Mouse (Mus musculus) left cerebral cortex, adult 11 months (tissue): ENCODE results near the gene Crp.

Experiments used
- DNase-seq: peaks from one replicate; pipeline ENCODE4 v3.0.0; 2022; ENCODE audit warnings: low spot score

Crp gene

GRCm38 (mm10) chr1:172711962-172712361, 14.1 kb downstream of the Crp start:
- no peak for DNase-seq

GRCm38 (mm10) chr1:172751241-172751640, 53.4 kb downstream of the Crp start:
- DNase-seq = peak; percentile 7

- DNase-seq = no peak
Observed at GRCm38 (mm10) chr1:172755151-172755550, 57.3 kb downstream of the Crp start.

GRCm38 (mm10) chr1:172759525-172759924, 61.7 kb downstream of the Crp start:
- DNase-seq = peak; percentile 7

- no peak for DNase-seq
Observed at GRCm38 (mm10) chr1:172779195-172779594, 81.3 kb downstream of the Crp start.

GRCm38 (mm10) chr1:172785322-172785721, 87.5 kb downstream of the Crp start:
- no peak for DNase-seq

GRCm38 (mm10) chr1:172785886-172786285, 88.0 kb downstream of the Crp start:
- DNase-seq = no peak

- DNase-seq = no peak
Observed at GRCm38 (mm10) chr1:172828975-172829374, 131.1 kb downstream of the Crp start.

- DNase-seq = no peak
Observed at GRCm38 (mm10) chr1:172847044-172847761, 149.3 kb downstream of the Crp start.

GRCm38 (mm10) chr1:172848171-172848570, 150.3 kb downstream of the Crp start:
- DNase-seq = no peak

- DNase-seq = no peak
Observed at GRCm38 (mm10) chr1:172875265-172875664, 177.4 kb downstream of the Crp start.

GRCm38 (mm10) chr1:172876675-172877074, 178.8 kb downstream of the Crp start:
- no peak for DNase-seq
